Mouse (Mus musculus) thymus, postnatal 36 days (tissue): ENCODE measurements at regions not wholly inside any gene's neighbourhood (a gene's known extent, or its start where the extent isn't known, plus 50 kb on each side); places are given as distances from the start of the nearest gene placed in this dataset.

Experiments used
- DNase-seq, 2 experiments: peaks; one replicate each; pipeline ENCODE4 v3.0.0; 2022; ENCODE audit warnings: mixed read lengths in 2 of 2

GRCm38 (mm10) chr19:44626261-44626660, 63.6 kb downstream of the Hif1an start:
- DNase-seq = no peak

- no peak for DNase-seq
Observed at GRCm38 (mm10) chr19:44629705-44630104, 67.1 kb downstream of the Hif1an start.

DNA sequence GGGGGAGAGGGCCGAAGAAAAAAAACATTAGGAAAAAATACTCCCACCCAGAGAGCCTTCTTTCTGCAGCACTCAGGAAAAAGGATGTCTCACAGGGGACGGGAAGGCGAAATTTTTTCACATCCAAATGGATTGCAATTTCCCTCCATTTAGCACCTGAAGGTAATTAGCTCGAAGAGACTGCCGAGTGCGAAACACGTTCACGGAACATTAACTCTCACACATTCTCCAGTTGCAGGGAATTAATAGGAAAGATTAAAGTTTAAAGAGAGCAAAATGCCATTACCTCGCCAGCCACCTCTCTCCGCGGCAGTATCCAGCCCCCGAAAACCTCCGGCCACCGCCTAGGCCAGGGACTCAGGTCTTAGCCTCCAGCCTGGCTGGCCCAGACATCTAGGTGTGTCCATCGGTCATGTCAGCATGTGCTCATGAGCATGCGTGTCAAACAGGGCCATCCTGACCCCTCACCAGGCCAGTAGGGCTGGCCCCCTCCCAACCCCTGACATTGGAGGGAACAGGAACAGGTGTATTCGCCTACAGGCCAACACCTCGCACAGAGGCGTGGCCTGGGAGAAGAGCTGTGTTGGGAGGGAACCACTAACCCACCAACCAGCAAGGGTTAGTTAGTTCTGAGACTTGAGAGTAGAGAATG, 68.8 kb downstream of the Hif1an start:
- DNase-seq = no peak

GRCm38 (mm10) chr19:44637145-44637719, 74.6 kb downstream of the Hif1an start:
- DNase-seq = no peak

DNA sequence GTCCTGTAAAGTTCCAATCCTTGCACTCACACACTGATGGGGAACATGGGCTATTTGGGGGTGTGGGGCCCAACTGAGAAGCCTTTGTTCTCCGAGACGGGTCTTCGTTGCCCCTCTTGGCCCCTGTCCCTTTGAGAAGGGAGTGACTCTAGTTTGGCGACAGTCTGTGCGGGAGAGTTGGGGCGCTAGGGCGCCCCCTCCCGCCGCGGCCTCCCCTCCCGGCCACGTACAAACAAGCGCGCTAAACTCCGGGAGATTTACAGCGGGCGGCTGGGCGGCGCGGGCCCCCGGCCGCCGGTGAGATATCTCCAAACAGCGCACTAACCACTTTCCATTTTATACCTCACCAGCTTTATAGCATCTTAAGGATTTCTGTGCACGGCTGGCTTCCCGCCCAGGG, 77.4 kb downstream of the Hif1an start:
- no peak for DNase-seq

GRCm38 (mm10) chr19:44640551-44640950, 77.9 kb downstream of the Hif1an start:
- no peak for DNase-seq

DNA sequence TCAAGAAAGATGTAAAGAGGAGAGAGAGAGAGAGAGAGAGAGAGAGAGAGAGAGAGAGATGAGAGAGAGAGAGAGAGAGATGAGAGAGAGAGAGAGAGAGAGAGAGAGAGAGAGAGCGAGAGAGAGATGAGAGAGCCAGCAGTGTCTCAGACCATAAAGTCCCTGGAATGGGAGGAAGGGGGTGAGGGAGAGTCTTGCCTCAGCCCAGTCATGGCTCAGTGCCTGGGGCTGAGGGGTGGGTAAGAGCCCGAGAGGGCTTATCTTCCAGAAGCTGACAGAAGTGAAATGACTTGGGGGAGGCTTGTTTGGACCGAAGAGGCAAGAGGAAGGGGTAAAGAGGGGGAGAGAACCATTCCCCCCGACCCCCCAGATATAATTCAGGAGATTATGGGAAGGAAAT, 79.6 kb downstream of the Hif1an start:
- no peak for DNase-seq

DNA sequence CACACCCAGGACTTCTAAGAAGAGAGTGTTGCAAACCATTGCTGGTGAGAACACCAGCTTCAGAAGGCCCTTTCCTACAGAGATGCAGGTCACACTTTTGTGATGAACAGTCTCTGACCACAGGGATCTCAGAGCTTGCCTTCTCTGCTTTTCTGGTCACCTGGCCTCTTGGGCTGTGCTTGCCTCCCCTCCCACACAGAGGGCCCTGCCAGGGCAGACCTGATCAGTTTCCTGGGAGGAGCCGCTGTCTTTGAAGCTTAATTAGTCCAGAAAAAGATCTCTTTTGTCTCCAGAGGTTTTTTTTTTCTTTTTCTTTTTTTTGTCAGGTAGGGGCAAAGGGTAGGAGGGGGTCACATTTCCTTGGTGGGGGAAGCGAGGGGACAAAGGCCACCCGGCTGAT, 81.7 kb downstream of the Hif1an start:
- DNase-seq = no peak

DNA sequence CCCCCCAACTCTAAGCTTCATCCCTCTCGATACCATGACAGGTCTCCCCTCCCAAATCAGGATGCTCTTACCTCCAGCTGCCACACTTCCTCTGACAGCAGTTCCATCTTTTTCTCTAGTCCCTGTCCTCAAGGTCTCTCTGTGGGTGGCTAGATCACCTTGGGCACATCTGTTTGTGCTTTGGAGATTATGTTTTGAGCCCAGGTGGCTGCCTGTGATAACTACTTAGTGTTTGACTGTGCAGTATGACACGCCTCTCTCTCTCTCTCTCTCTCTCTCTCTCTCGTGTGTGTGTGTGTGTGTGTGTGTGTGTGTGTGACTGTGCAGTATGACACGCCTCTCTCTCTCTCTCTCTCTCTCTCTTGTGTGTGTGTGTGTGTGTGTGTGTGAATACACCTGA, 82.3 kb downstream of the Hif1an start:
- no peak for DNase-seq

DNA sequence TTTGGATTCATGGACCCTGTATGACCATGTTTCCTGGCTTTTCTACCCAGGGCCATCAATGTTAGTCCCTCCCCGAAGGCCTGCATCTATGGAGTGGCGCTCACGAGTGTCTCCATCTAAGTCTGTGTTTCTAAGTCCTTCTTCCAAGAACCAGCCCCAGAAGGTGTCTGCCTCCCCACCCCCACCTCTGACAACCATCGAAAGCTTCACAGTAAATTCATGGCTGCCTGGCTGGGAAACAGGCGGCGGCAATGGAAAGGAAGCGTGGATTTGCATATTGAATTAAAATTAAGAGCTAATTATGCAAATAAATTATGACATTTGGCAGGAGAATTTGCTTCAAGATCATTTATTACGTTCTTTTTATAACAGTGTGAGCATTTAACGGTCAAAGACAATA, 83.9 kb downstream of the Hif1an start:
- DNase-seq = no peak

DNA sequence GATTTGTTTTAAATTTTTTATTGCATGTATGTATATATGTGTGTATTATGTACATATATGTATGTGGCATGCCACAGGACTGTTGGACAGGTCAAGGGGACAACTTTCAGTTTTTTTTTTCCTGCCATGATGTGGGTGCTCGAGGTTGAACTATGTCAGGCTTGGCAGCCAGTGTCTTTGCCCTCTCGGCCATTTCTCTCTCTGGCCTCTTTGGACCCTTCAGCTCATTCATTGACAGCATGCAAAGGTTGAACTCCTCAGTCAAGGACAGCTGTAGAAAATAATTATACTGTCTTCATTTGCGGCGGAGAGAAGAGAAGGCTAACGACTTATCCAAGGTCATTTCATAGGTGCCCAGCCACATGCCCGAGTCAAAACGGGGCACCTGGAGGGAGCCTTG, 86.6 kb downstream of the Hif1an start:
- DNase-seq = no peak

DNA sequence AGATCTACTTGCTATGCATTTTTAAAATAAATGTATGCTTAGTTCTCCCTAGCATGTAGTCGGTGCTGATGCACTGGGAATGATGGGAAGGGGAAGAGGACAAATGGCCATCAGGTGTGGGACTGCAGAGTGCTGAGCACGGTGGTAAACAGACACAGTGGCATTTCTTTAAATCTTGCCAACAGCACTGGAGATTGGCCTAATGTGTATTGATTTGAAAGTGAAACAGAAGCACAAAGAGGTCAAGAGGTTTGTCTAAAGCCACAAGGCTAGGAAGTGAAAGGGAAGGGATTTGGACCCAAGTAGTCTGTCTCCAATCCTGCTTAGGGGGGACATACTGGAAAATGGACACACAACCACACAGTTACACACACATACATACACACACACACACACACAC, 88.2 kb downstream of the Hif1an start:
- DNase-seq = no peak

GRCm38 (mm10) chr19:44651605-44652004, 89.0 kb downstream of the Hif1an start:
- DNase-seq = no peak

DNA sequence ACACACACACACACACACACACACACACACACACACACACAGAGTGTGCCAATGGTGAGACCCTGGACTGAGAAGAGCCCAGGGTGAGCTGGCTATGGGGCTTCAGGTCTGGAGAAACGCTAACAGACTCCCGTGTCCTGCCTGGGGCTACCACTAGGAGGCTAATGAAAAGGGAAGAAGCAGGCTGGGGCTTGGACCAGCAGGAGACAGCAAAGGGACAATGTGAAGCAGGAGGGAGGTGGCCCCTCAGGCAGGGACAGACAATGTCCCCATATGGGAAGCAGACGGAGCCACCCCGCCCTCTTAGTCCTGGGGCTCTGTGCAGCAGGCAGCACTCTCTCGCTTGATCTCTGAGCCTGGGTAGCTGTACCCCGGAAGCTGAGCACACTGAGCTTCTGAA, 93.1 kb downstream of the Hif1an start:
- no peak for DNase-seq

DNA sequence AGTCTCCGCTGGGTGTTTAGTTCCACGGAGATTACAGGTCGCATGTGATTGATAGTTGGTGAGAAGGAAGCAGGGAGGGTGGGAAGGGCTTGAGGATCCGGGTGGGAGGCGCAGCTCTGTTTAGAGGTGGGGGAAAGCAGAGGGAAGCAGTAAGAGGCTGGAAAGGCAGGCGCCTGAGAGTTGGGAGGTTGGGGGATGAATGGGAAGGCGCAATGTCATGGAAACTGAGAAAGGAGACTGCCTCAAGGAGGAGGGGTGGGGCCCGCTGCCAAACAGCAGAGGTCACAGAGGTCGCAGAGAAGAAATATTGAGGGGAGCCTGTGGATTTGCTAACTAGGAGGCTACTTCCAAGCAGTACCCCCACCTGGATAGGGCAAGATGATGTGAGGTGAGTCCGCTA, 96.5 kb upstream of the Pax2 start:
- DNase-seq = no peak

GRCm38 (mm10) chr19:44669535-44669958, 86.3 kb upstream of the Pax2 start:
- DNase-seq = no peak

GRCm38 (mm10) chr19:44674621-44675245, 81.1 kb upstream of the Pax2 start:
- no peak for DNase-seq

- DNase-seq = no peak
Observed at GRCm38 (mm10) chr19:44676555-44677120, 79.2 kb upstream of the Pax2 start.

DNA sequence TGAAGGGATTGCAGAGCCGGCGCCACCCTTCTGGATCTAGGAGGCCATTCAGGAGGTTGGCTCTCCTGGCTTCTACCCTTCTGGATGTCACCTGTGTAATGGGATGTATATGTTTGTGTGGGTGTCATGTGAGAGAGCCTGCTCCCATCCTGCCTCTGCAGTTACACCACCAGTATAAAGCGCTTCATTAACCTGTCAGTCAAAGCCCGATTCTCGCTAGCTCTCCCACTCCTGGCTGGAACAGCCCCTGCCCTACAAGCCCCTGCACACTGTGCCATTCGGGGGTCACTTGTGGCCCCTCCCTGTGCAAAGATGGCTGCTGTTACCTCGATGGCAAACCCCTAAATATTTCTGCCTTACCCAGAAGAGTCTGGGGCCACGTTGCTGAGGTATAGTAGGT, 78.5 kb upstream of the Pax2 start:
- DNase-seq = no peak

DNA sequence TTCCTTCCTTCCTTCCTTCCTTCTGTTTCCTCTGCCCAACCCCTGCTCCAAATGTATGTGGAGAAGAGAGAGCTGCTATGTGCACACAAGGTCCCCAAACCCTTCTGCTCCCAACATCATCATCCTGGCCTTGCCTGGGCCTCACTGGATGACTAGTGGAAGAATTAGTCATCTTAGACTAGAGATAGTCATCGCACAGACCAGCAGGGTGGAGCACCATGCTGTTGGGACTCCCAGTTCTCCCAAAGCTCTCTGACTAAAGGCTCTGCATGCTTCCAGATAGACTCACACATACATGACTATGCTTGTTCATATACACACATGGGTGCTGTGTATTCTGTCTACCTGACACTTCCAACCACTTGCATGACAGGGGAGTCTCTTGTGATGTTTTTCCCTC, 77.2 kb upstream of the Pax2 start:
- no peak for DNase-seq

GRCm38 (mm10) chr19:44681675-44682074, 74.2 kb upstream of the Pax2 start:
- DNase-seq = no peak

DNA sequence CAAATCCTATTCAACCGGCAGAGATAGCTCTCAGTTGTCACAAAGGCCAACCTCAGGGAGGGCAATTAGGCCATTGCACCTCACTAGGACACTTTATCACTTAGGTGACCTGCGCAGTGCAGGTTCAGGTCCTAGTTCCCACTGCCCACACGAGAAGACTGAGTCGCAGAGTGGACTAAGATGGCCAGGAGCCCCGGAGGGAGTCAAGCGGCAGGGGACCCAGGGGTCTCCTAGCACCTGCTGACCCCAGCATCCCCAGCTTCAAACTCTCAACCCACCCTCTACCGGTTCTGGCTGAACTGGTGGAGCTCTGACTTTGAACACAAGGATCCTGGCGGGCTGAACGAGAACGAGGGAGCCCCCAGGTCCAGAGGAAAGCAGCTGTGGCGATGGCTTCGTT, 72.7 kb upstream of the Pax2 start:
- DNase-seq = no peak

DNA sequence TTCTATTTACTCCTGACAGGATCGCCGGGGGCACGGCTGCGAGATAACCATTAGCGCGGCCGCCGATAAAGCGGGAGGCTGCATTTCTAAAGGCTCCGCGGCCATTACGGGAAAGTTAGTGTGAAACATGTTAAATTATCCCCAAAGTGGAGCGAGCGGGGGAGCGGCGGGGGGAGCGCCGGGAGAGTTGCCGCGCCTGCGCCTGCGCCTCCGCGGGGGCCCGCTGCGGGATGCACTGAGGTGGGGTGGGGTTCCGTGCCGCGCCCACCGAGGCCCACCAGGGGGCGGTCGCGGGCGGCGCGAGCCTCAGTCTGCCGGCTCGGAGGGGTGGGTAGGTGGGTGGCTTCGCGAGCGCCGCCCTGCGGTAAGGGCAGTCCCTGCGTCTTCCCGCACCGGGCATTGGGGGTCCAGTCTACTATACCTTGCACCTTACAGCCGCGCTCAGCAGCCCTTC, 71.8 kb upstream of the Pax2 start:
- DNase-seq = peak; percentile 22 to 33

DNA sequence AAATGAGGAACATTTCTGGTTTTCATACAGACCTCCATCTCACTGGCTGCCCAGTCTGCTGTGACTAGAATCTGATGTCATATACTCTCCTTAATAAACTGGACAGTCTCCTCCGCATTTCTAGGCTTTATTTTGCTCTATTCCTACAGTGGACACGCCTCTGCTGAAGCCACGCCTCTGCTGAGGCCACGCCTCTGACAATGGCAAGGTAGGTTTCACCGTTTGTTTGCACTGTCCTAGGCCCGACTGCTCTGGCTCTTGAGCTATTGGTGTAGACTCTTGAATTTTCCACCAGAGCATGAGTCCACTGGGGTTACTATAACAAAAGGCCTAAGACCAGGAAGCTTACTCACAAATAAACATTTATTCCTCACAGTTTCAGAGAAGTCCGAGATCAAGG, 69.8 kb upstream of the Pax2 start:
- no peak for DNase-seq
